Mouse (Mus musculus): ENCODE measurements around the gene Trarg1.

DNA sequence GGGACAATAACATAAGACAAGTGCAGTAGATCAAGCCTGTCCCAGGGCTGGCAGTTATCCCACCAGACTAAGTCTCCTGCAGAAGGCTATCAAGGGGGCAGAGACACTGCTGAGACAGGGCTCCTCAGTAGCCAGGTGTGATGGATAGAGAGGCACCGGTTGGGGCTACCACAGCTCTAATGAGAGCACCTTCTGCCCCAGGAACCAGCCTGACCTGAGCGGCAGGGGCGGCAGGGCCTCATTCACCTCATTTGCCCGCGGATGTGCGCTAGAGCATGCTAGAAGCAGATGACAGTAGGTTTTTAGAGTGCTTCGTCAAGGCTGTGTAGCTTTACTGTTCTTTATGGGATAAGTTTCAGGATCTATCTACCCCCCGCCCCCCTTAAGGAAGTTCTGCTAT, 44.3 kb downstream of the Trarg1 start:
- TF ChIP-seq CTCF (IDR thresholded peaks at IDR 0.05; ENCODE audit: low read depth) = no peak
- TF ChIP-seq EP300 (IDR thresholded peaks at IDR 0.05; ENCODE audit: low read depth) = no peak
